Mouse (Mus musculus): ENCODE data around the gene Paox.

DNA sequence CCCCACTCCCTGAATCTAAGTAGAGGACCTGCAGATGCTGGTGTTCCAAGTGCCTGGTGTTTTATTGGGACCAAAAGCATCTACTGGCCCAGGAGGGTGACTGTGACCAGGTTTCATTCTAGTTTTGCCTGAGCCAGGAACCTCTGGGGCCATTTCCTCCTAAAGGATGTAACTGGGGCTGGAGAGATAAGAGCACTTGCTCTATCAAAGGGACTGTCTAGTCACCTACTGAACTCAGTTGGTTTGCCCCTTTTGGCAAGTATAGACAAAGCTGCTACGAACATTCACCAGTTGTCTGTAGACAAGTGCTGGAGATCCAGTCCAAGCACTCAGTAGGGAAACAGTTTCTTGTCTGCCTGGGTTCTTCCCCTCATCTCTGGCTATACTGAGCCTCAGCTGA, 17.1 kb upstream of the Paox start:
- no peak for TF ChIP-seq CTCF (IDR thresholded peaks at IDR 0.05; ENCODE audit: borderline replicate concordance, extremely low read depth, insufficient read depth, insufficient read length)
- TF ChIP-seq POLR2A (IDR thresholded peaks at IDR 0.05; ENCODE audit: borderline replicate concordance, extremely low read depth, insufficient read depth, insufficient read length, poor library complexity, severe bottlenecking) = no peak

All from brain, embryonic 14.5 days (tissue).